Mouse (Mus musculus) retina, postnatal 7 days (tissue): ENCODE measurements around the gene Spata33.
"Not testable (repeated sequence)": the region's sequence is repeated elsewhere in the genome, so short reads cannot be mapped to it uniquely, and the experiment has no call there.

Experiments used
- DNase-seq: peaks from one replicate; pipeline ENCODE4 v3.0.0-alpha.2; 2012; ENCODE audit warnings: low read depth, low spot score

The Spata33 gene

GRCm38 (mm10) chr8:123232553-123232952 lies 19.9 kb downstream of the Spata33 start:
- no peak for DNase-seq

- DNase-seq, result no peak
Observed at GRCm38 (mm10) chr8:123233300-123233699, 20.7 kb downstream of the Spata33 start.

GRCm38 (mm10) chr8:123233760-123234159 lies 21.1 kb downstream of the Spata33 start:
- no peak for DNase-seq

GRCm38 (mm10) chr8:123234918-123235519 lies 22.4 kb downstream of the Spata33 start:
- no peak for DNase-seq

- DNase-seq, result peak; percentile 61
Observed at GRCm38 (mm10) chr8:123235520-123236497, 23.2 kb downstream of the Spata33 start, which contains the start of gene Spata2l. TSS of gene Spata2l (minus strand) at chr8:123236233.

GRCm38 (mm10) chr8:123239398-123239797 lies 26.8 kb downstream of the Spata33 start:
- DNase-seq, result no peak

GRCm38 (mm10) chr8:123242107-123242923 lies 29.7 kb downstream of the Spata33 start:
- no peak for DNase-seq

- no peak for DNase-seq
Observed at GRCm38 (mm10) chr8:123243053-123243452, 30.4 kb downstream of the Spata33 start.

- no peak for DNase-seq
Observed at GRCm38 (mm10) chr8:123244382-123244781, 31.8 kb downstream of the Spata33 start.

GRCm38 (mm10) chr8:123245543-123245942 lies 32.9 kb downstream of the Spata33 start:
- DNase-seq, result no peak

GRCm38 (mm10) chr8:123247748-123248147 lies 35.1 kb downstream of the Spata33 start:
- DNase-seq, result no peak

- no peak for DNase-seq
Observed at GRCm38 (mm10) chr8:123248596-123248995, 36.0 kb downstream of the Spata33 start.

- no peak for DNase-seq
Observed at GRCm38 (mm10) chr8:123250940-123251339, 38.3 kb downstream of the Spata33 start.

GRCm38 (mm10) chr8:123252925-123253324 lies 40.3 kb downstream of the Spata33 start:
- DNase-seq, result no peak

- no peak for DNase-seq
Observed at GRCm38 (mm10) chr8:123253451-123254098, 40.9 kb downstream of the Spata33 start.

GRCm38 (mm10) chr8:123254099-123254885 lies 41.7 kb downstream of the Spata33 start, which contains the start of the genes Zfp276 and Vps9d1:
TSS of gene Zfp276 (plus strand) at chr8:123254195.
TSS of gene Vps9d1 (minus strand) at chr8:123254348.
- DNase-seq, result peak; percentile 73

- no peak for DNase-seq
Observed at GRCm38 (mm10) chr8:123255170-123255569, 42.5 kb downstream of the Spata33 start.

GRCm38 (mm10) chr8:123257114-123257513 lies 44.5 kb downstream of the Spata33 start:
- DNase-seq, result no peak

GRCm38 (mm10) chr8:123257593-123257992 lies 45.0 kb downstream of the Spata33 start:
- DNase-seq, result not testable (repeated sequence)

- DNase-seq, result no peak
Observed at GRCm38 (mm10) chr8:123267926-123268656, 55.5 kb downstream of the Spata33 start.
